Mouse (Mus musculus) heart, embryonic 13.5 days (tissue): ENCODE measurements at regions not wholly inside any gene's neighbourhood (a gene's known extent, or its start where the extent isn't known, plus 50 kb on each side); places are given as distances from the start of the nearest gene placed in this dataset.
A peak's percentile ranks its signal among the peaks of the same experiment; 100 is the strongest.
"Not testable (repeated sequence)": the region's sequence is repeated elsewhere in the genome, so short reads cannot be mapped to it uniquely, and the experiment has no call there.

Experiments used
- ATAC-seq: fragments of 200-750 bp; cut with Nextera tagmentation; 2 replicates; pipeline ENCODE4 v1.8.0; 2017; ENCODE audit warnings: moderate TSS enrichment; ENCODE audit not compliant: insufficient number of reproducible peaks, low FRiP score, low TSS enrichment; ENCODE audit errors: extremely low read depth
- H3K27ac ChIP-seq: fragments of 300-500 bp; sonication (generic); replicated peaks from 2 replicates; pipeline ENCODE4 v1.5.1; 2015; ENCODE audit warnings: moderate library complexity, mild to moderate bottlenecking, inconsistent platforms
- H3K27me3 ChIP-seq: fragments of 300-500 bp; sonication (generic); replicated peaks from 2 replicates; pipeline ENCODE4 v1.6.1; 2015; ENCODE audit warnings: mild to moderate bottlenecking, inconsistent platforms
- H3K36me3 ChIP-seq: fragments of 300-500 bp; sonication (generic); 2 replicates; pipeline ENCODE4 v1.6.1; 2015; ENCODE audit warnings: mild to moderate bottlenecking, inconsistent platforms
- H3K4me1 ChIP-seq: fragments of 300-500 bp; sonication (generic); 2 replicates; pipeline ENCODE4 v1.6.1; 2015; ENCODE audit warnings: inconsistent platforms
- H3K4me2 ChIP-seq: fragments of 300-500 bp; sonication (generic); 2 replicates; pipeline ENCODE4 v1.6.1; 2015; ENCODE audit warnings: inconsistent platforms, mild to moderate bottlenecking, moderate library complexity
- H3K4me3 ChIP-seq: fragments of 300-500 bp; sonication (generic); 2 replicates; pipeline ENCODE4 v1.5.1; 2015; ENCODE audit warnings: moderate library complexity, mild to moderate bottlenecking, inconsistent platforms
- H3K9ac ChIP-seq: fragments of 300-500 bp; sonication (generic); 2 replicates; pipeline ENCODE4 v1.6.1; 2015; ENCODE audit warnings: inconsistent platforms, mild to moderate bottlenecking, moderate library complexity
- H3K9me3 ChIP-seq: fragments of 300-500 bp; sonication (generic); 2 replicates; pipeline ENCODE4 v1.6.1; 2016; ENCODE audit warnings: inconsistent platforms
- WGBS: fragments of 180-500 bp; shearing (Covaris S2); methylation state at CpG from one replicate; pipeline ENCODE4 v1.1.7; 2015; ENCODE audit warnings: mixed read lengths; 5-methylcytosine and 5-hydroxymethylcytosine counted together

DNA sequence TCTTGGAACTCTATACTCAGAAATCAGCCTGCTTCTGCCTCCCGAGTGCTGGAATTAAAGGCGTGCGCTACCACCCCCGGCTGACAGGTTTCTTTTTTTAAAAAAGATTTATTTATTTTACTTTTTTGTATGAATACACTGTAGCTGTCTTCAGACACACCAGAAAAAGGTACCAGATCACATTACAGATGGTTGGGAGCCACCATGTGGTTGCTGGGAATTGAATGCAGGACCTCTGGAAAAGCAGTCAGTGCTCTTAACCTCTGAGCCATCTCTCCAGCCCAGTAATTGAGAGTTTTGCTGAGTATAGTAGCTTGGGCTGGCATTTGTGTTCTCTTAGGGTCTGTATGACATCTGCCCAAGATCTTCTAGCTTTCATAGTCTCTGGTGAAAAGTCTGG, 78.4 kb upstream of the Nabp1 start:
- H3K4me2 ChIP-seq, H3K9ac ChIP-seq, ATAC-seq, H3K27me3 ChIP-seq, H3K36me3 ChIP-seq, H3K27ac ChIP-seq, H3K4me1 ChIP-seq, H3K9me3 ChIP-seq, H3K4me3 ChIP-seq: not testable (repeated sequence)
- 92% methylated on average over 4 of the region's 4 CpGs for WGBS

DNA sequence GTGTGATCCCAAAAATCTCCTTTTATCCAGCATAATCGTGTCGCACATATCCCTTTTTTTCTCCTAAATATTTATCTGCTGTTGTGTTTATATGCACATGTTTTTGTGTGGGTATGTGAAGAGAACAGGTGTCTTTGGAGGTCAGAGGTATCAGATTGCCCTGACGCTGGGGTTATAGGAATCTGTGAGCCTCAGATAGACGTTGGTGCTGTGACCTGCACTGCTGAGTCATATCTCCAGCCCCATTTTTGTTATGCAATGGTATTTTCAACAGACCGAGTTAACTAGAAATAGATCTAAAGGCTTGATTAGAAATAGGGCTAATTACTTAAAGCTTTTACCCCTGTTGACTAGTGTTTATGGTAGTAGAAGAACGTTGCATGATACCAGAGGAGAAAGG, 75.5 kb upstream of the Nabp1 start:
- Histone ChIP-seq H3K9me3 (0 out of 2 replicates have a peak, but pooled peaks cover 4% of the 10 kb centered on the region), H3K36me3 (no peaks in the 10 kb centered on the region), H3K4me3 (no peak overlapping the region), H3K27ac (no peak overlapping the region), H3K4me1 (no peaks in the 10 kb centered on the region), H3K4me2 (no peak overlapping the region), H3K9ac (no peak overlapping the region), H3K27me3 (no peaks in the 10 kb centered on the region)
- WGBS, result 58% methylated on average over 6 of the region's 6 CpGs
- ATAC-seq, result no peak

DNA sequence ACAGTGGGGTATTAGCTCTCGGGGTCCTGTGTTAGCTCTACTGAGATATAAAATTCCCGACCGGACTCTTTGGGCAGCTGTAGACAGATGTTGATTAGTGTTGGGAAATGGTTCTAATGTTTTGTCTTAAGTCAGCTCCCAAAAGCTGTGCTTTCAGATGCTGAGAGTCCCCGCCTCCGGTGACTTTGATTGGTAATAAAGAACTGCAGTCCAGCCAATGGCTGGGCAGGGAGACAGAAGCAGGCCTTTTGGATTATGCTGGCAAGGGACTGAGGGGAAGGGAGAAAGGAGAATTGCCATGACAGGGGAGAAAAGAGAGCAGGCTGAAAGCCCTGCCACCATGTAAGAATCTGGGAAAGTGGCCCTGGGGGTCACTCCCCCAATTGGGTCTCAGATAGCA, 73.4 kb upstream of the Nabp1 start:
- Histone ChIP-seq H3K27me3 (no peaks in the 10 kb centered on the region), H3K9ac (no peak overlapping the region), H3K4me1 (no peaks in the 10 kb centered on the region), H3K4me3 (no peak overlapping the region), H3K36me3 (no peaks in the 10 kb centered on the region), H3K9me3 (0 out of 2 replicates have a peak, but pooled peaks cover 1% of the 10 kb centered on the region), H3K4me2 (no peak overlapping the region), H3K27ac (no peak overlapping the region)
- ATAC-seq, result no peak
- WGBS, result 57% methylated on average over 5 of the region's 5 CpGs

DNA sequence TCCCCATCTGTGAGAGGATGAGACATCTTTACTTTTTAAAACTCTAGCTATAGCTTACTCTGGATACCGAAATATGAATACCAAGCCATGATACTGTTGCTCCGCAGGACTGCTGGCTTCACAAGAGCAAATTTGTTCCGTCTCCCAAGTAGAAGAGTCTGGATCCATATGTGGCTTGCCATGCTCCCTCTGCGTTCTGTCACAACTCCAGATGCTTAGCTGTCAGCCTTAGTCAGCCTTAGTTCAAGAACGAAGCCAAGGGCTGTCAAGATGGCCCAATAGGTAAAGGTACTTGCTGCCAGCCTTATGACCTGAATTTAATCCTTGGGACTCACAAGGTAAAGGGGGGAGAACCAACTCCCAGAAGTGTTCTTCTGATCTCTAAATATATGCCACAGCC, 64.6 kb upstream of the Nabp1 start:
- Histone ChIP-seq H3K36me3 (no peaks in the 10 kb centered on the region), H3K27ac (no peak overlapping the region), H3K9ac (no peak overlapping the region), H3K4me2 (no peak overlapping the region), H3K9me3 (no peaks in the 10 kb centered on the region), H3K27me3 (no peaks in the 10 kb centered on the region), H3K4me1 (peaks cover 6% of the 10 kb centered on the region), H3K4me3 (no peak overlapping the region)
- ATAC-seq, result no peak
- 79% methylated on average over 5 of the region's 5 CpGs for WGBS

DNA sequence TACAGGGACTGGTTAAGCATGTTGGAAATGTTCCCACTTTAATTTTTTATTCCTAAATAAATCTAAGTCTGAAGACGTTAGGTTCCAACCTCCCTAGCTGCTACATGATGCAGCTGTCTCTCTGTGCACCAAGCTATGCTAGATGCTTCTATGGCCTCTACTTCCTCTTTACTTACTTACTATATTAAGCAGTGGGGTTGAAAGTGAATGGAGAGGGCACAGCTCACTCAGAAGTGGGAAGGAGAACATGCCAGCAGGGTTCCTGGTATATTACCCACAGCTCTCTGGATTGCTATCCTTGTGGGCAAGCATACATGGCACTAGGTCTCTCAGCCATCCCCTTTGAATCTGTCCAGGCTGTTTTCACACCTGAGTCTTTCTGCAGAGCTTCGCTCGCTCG, 61.4 kb upstream of the Nabp1 start:
- H3K27me3 ChIP-seq, result no peaks in the 10 kb centered on the region
- H3K27ac ChIP-seq, result peak overlapping the region; percentile 34; the same call in 1 of the 2 replicates
- ATAC-seq, result no peak
- no peaks in the 10 kb centered on the region for H3K9me3 ChIP-seq
- 53% methylated on average over 4 of the region's 4 CpGs for WGBS
- peaks cover 6% of the 10 kb centered on the region for H3K4me1 ChIP-seq
- no peak overlapping the region for H3K4me3 ChIP-seq
- no peaks in the 10 kb centered on the region for H3K36me3 ChIP-seq
- H3K4me2 ChIP-seq, result no peak overlapping the region
- no peak overlapping the region for H3K9ac ChIP-seq

DNA sequence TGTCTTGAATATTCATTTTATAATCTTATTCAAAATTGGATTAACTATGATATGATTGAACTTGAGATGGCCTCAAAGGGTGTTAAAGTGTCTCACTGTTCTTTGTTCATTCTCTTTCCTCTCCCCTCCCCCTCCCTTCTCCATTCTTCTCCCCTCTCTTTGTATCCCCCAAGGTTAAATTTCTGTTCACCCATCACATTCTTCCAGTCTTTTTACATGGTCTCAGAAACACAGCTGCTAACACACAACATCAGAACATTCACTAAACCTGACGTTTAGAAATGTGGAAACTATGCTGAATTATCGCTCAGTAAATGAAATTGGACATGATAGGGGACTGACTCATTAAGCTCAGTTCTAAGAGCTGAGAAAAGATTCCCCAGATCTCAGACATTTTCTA, 60.6 kb upstream of the Nabp1 start:
- no peaks in the 10 kb centered on the region for H3K27me3 ChIP-seq
- no peak overlapping the region for H3K4me3 ChIP-seq
- H3K4me1 ChIP-seq, result peaks cover 6% of the 10 kb centered on the region
- H3K36me3 ChIP-seq, result no peaks in the 10 kb centered on the region
- no peaks in the 10 kb centered on the region for H3K9me3 ChIP-seq
- no peak overlapping the region for H3K27ac ChIP-seq
- WGBS, result 72% methylated on average over 2 of the region's 2 CpGs
- ATAC-seq, result no peak
- H3K9ac ChIP-seq, result no peak overlapping the region
- no peak overlapping the region for H3K4me2 ChIP-seq

DNA sequence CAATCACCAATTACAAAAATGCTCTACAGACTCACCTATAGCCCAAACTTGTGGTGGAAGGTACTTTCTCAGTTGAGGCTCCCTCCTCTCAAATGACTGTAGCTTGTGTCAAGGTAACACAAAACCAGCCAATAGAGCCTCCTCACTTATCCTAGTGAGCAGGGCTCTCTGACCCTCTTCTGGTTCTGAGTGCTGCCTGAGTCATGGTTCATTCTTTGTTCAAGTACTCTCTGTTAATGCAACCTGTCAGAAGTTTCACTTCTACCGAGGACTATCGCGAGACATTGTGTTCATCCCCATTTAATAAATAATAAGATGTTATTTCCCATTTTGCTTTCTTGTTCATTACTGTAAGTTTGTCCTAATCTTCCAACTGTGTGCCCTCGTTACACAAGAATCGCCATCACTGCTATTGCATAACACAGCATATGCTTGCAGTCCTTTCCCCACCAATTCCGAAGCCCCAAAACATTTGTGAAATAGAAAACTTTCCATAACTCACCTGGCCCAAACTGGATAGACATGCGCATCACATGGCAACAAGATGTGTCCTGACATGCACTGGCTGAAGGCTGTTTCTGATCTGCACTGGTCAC, 59.6 kb upstream of the Nabp1 start:
- no peak overlapping the region for H3K4me3 ChIP-seq
- H3K36me3 ChIP-seq, result no peaks in the 10 kb centered on the region
- H3K9me3 ChIP-seq, result no peaks in the 10 kb centered on the region
- no peak overlapping the region for H3K27ac ChIP-seq
- H3K4me1 ChIP-seq, result peaks cover 6% of the 10 kb centered on the region
- H3K4me2 ChIP-seq, result no peak overlapping the region
- no peak for ATAC-seq
- H3K27me3 ChIP-seq, result no peaks in the 10 kb centered on the region
- no peak overlapping the region for H3K9ac ChIP-seq
- 84% methylated on average over 7 of the region's 7 CpGs for WGBS

DNA sequence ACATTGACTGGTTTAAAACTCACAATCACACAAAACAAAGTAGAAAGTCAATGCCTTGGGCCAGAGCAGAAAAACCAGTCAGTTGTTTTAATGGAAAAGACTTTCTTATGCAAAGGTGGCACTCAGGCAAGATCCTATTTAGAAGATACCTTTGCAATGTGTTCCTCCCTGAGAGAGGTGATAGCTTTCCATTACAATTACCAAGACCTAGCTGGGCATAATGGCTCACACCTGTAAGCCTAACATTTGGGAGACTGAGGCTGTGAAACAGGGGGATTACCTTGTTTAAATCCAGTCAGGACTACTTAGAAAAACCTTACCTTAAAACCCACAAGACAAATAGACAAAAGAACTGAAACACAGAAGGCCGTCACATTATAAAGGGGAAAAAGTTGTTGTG, 57.9 kb upstream of the Nabp1 start:
- H3K4me3 ChIP-seq, result no peak overlapping the region
- no peak overlapping the region for H3K27ac ChIP-seq
- no peak for ATAC-seq
- H3K9ac ChIP-seq, result no peak overlapping the region
- peaks cover 17% of the 10 kb centered on the region for H3K4me1 ChIP-seq
- H3K27me3 ChIP-seq, result no peaks in the 10 kb centered on the region
- H3K9me3 ChIP-seq, result no peaks in the 10 kb centered on the region
- no peaks in the 10 kb centered on the region for H3K36me3 ChIP-seq
- 82% methylated on average over 1 of the region's 1 CpGs for WGBS
- no peak overlapping the region for H3K4me2 ChIP-seq

DNA sequence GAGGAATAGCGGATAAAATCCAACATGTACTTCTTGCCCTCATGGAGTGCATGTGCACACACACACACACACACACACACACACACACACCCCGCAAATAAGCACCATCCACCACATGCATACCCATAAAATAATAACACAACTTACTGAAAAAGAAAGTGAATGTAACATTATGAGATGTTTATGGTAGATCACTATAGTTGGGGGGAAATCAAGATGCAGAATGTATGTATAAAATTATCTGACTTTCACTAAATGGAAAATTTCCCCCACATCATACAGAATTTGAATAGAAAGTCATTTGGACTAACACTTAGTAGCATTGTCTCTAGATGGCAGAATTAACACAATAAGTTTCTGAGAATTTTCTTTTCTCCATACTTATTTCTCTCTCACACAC, 57.2 kb upstream of the Nabp1 start:
- peaks cover 23% of the 10 kb centered on the region for H3K4me1 ChIP-seq
- no peaks in the 10 kb centered on the region for H3K9me3 ChIP-seq
- H3K36me3 ChIP-seq, result no peaks in the 10 kb centered on the region
- 87% methylated on average over 2 of the region's 2 CpGs for WGBS
- no peak overlapping the region for H3K4me3 ChIP-seq
- no peaks in the 10 kb centered on the region for H3K27me3 ChIP-seq
- H3K27ac ChIP-seq, result no peak overlapping the region
- ATAC-seq, result no peak
- H3K4me2 ChIP-seq, result no peak overlapping the region
- no peak overlapping the region for H3K9ac ChIP-seq

DNA sequence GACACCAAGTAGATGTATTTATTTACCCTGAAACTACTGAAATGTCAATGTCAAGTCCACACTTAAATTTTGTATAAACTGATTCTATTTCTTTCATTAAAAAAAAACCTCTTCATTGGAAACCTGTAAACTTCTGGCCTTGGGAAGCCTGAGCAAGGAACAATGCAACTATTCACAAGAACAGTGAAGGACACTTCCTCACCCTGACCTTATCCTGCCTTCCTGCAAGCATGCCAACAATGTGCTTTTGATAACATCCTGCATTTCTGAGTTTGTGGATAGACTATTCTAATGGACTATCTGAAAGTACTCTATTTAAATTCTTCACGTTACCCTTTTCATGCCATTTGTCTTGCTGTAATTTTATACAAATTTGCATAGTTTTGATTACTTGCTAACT, 53.1 kb upstream of the Nabp1 start:
- H3K9ac ChIP-seq, result no peak overlapping the region
- no peak overlapping the region for H3K4me2 ChIP-seq
- ATAC-seq, result no peak
- peaks cover 27% of the 10 kb centered on the region for H3K4me1 ChIP-seq
- H3K4me3 ChIP-seq, result no peak overlapping the region
- H3K27me3 ChIP-seq, result no peaks in the 10 kb centered on the region
- H3K36me3 ChIP-seq, result no peaks in the 10 kb centered on the region
- H3K27ac ChIP-seq, result peak overlapping the region; percentile 46
- no peaks in the 10 kb centered on the region for H3K9me3 ChIP-seq
- WGBS, result 0% methylated on average over 1 of the region's 1 CpGs

DNA sequence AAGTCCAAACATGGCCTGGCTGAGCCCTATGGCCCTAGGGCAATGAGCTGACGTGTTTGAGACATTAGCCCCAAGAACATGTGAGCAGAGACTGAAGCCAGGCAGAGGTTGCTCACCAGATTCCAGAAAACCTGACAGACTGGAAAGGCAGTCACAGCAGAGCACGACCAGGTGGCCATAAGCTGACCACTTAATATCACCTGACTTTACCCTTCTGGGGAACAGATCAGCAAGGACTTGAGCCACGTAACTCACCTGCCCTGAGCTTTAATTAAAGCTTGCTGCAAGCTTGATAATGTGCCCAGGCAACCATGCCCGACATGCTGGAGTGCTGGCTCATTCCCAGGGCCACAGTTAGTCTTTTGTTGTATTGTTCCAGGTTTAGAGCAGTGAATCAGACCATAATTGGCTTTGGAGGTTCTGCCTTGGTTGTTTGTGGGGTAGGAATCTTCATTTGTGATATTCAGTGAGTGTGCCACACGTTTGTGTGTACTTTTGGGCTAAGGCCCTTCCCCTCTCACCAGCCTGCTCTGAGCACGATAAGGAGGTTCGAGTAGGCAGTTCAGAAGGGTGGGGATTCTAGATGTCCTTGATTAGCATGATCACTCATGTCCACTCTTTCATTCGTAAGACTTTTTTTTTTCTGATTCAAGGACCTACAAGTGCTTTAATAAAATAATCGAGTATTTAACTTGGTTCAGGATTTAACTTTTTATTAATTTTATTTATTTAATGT, 52.1 kb upstream of the Nabp1 start:
- H3K27ac ChIP-seq, result peak overlapping the region; percentile 49
- no peak overlapping the region for H3K4me3 ChIP-seq
- no peaks in the 10 kb centered on the region for H3K36me3 ChIP-seq
- no peak for ATAC-seq
- no peak overlapping the region for H3K9ac ChIP-seq
- no peaks in the 10 kb centered on the region for H3K27me3 ChIP-seq
- WGBS, result 61% methylated on average over 9 of the region's 9 CpGs
- no peaks in the 10 kb centered on the region for H3K9me3 ChIP-seq
- H3K4me1 ChIP-seq, result peaks cover 27% of the 10 kb centered on the region
- H3K4me2 ChIP-seq, result no peak overlapping the region

DNA sequence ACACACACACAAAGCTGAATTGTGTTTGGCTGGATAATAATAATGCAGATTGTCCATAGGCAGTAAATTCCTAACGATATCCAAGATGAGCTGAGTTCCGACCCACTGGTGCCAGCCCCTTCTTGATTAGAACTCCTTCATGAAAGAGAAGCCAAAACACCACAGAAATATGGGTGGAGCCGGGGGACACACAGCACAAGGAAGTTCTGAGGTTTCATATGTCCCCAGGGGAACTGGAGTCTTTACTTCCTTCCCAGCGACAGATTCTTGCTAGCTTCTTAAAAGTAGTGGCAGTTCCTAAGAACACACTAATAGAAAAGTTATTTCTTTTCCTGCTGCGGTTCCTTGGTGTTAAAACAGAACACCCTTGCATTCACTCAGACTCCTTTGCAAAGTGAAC, 51.4 kb upstream of the Nabp1 start:
- Histone ChIP-seq H3K4me1 (peaks cover 27% of the 10 kb centered on the region), H3K27ac (peak overlapping the region; percentile 46; the same call in 1 of the 2 replicates), H3K4me3 (no peak overlapping the region), H3K27me3 (no peaks in the 10 kb centered on the region), H3K36me3 (no peaks in the 10 kb centered on the region), H3K9me3 (no peaks in the 10 kb centered on the region), H3K9ac (no peak overlapping the region), H3K4me2 (no peak overlapping the region)
- ATAC-seq, result no peak
- 62% methylated on average over 5 of the region's 5 CpGs for WGBS
